Mouse (Mus musculus) embryonic stem cell, embryonic (primary cell): ENCODE data around the gene Havcr2.

Source experiments
- CTCF ChIA-PET, 4 experiments: fragments of 300-600 bp in 2 of 4; fragments of 350-600 bp in 2 of 4; sonication (Branson Sonifier 250); formaldehyde crosslinking; loops; one replicate each; lab custom pipeline; 2022; ENCODE audit warnings: inconsistent platforms in 2 of 4; lab: Charles Lee
- POLR2A ChIA-PET, 4 experiments: fragments of 300-600 bp in 2 of 4; fragments of 350-600 bp in 2 of 4; sonication (Branson Sonifier 250); formaldehyde crosslinking; loops; one replicate each; lab custom pipeline; 2022; ENCODE audit warnings: antibody characterized with exemption in 4 of 4, inconsistent platforms in 1 of 4; lab: Charles Lee

Gene Havcr2

GRCm38 (mm10) chr11:46443979-46444378, 10.8 kb upstream of the Havcr2 start:
- CTCF ChIA-PET: interaction anchor here in 1 of 4 experiments (0.6 kb wide), 1 partner anchor 741 kb away, joined by 3 read pairs; no protein-coding TSS in a partner anchor

GRCm38 (mm10) chr11:46446150-46446549, 8.6 kb upstream of the Havcr2 start:
- ChIA-PET POLR2A (interaction anchor here in 1 of 4 experiments (0.7 kb wide), 1 partner anchor 9 kb away, joined by 3 read pairs; no protein-coding TSS in a partner anchor), CTCF (interaction anchor here in 1 of 4 experiments (1.3 kb wide), 1 partner anchor 15 kb away, joined by 4 read pairs; no protein-coding TSS in a partner anchor)

More at GRCm38 (mm10) chr11:46443979-46444378, 10.8 kb upstream of the Havcr2 start:
- POLR2A ChIA-PET: no interaction called here

- ChIA-PET POLR2A (no interaction called here), CTCF (interaction anchor here in 1 of 4 experiments (1.1 kb wide), 1 partner anchor 173 kb away, joined by 4 read pairs; no protein-coding TSS in a partner anchor)
Measured at GRCm38 (mm10) chr11:46447644-46448484, 6.9 kb upstream of the Havcr2 start.

GRCm38 (mm10) chr11:46449461-46450080, 5.2 kb upstream of the Havcr2 start:
- CTCF ChIA-PET: no interaction called here
- POLR2A ChIA-PET: no interaction called here

- ChIA-PET POLR2A (no interaction called here), CTCF (no interaction called here)
Measured at GRCm38 (mm10) chr11:46459960-46460359, 5.2 kb downstream of the Havcr2 start.

- ChIA-PET CTCF (no interaction called here), POLR2A (interaction anchor here in 1 of 4 experiments (1.1 kb wide), 1 partner anchor 14 kb away, joined by 3 read pairs; no protein-coding TSS in a partner anchor)
Measured at GRCm38 (mm10) chr11:46461362-46461761, 6.6 kb downstream of the Havcr2 start.

- POLR2A ChIA-PET: interaction anchor here in 1 of 4 experiments (1.1 kb wide), 1 partner anchor 13 kb away, joined by 3 read pairs; no protein-coding TSS in a partner anchor
Measured at GRCm38 (mm10) chr11:46461931-46462330, 7.2 kb downstream of the Havcr2 start.

GRCm38 (mm10) chr11:46466878-46467277, 12.1 kb downstream of the Havcr2 start:
- ChIA-PET CTCF (no interaction called here), POLR2A (no interaction called here)

More at GRCm38 (mm10) chr11:46461931-46462330, 7.2 kb downstream of the Havcr2 start:
- CTCF ChIA-PET: no interaction called here

GRCm38 (mm10) chr11:46474220-46474619, 19.5 kb downstream of the Havcr2 start:
- POLR2A ChIA-PET: interaction anchor here in 1 of 4 experiments (1.3 kb wide), 1 partner anchor 12 kb away, joined by 3 read pairs; no protein-coding TSS in a partner anchor
- CTCF ChIA-PET: interaction anchor here in 1 of 4 experiments (1.1 kb wide), 1 partner anchor 43 kb away, joined by 3 read pairs; no protein-coding TSS in a partner anchor

- CTCF ChIA-PET: interaction anchor here in 1 of 4 experiments (0.7 kb wide), 1 partner anchor 221 kb away, joined by 3 read pairs; no protein-coding TSS in a partner anchor
- POLR2A ChIA-PET: no interaction called here
Measured at GRCm38 (mm10) chr11:46479311-46479710, 24.6 kb downstream of the Havcr2 start.

- CTCF ChIA-PET: interaction anchor here in 1 of 4 experiments (1.0 kb wide), 1 partner anchor 12 kb away, joined by 4 read pairs; no protein-coding TSS in a partner anchor
- POLR2A ChIA-PET: no interaction called here
Measured at GRCm38 (mm10) chr11:46480517-46480916, 25.8 kb downstream of the Havcr2 start.

- POLR2A ChIA-PET: no interaction called here
- CTCF ChIA-PET: no interaction called here
Measured at GRCm38 (mm10) chr11:46488231-46488630, 33.5 kb downstream of the Havcr2 start.

GRCm38 (mm10) chr11:46488650-46489049, 33.9 kb downstream of the Havcr2 start:
- CTCF ChIA-PET: no interaction called here
- POLR2A ChIA-PET: no interaction called here

- ChIA-PET POLR2A (no interaction called here), CTCF (interaction anchor here in 1 of 4 experiments (0.5 kb wide), 1 partner anchor 9 kb away, joined by 5 read pairs; no protein-coding TSS in a partner anchor)
Measured at GRCm38 (mm10) chr11:46507146-46507545, 52.4 kb downstream of the Havcr2 start.

- CTCF ChIA-PET: no interaction called here
Measured at GRCm38 (mm10) chr11:46509900-46510299, 55.2 kb downstream of the Havcr2 start.

GRCm38 (mm10) chr11:46521341-46521740, 66.6 kb downstream of the Havcr2 start:
- ChIA-PET CTCF (interaction anchor here in 2 of 4 experiments (0.5 to 0.8 kb wide), 3 partner anchors 107 to 211 kb away, joined by 3 to 13 read pairs (median 5); partner anchors contain the start of gene Dppa1 (in 1 of the 2)), POLR2A (interaction anchor here in 2 of 4 experiments (1.1 kb wide), 2 partner anchors 40 to 44 kb away, joined by 3 read pairs; no protein-coding TSS in a partner anchor)

More at GRCm38 (mm10) chr11:46509900-46510299, 55.2 kb downstream of the Havcr2 start:
- POLR2A ChIA-PET: no interaction called here

- POLR2A ChIA-PET: no interaction called here
- CTCF ChIA-PET: no interaction called here
Measured at GRCm38 (mm10) chr11:46522719-46523118, 68.0 kb downstream of the Havcr2 start.

GRCm38 (mm10) chr11:46523912-46524311, 69.2 kb downstream of the Havcr2 start, which contains the start of gene Gm12169:
Gene Gm12169 (plus strand): TSS chr11:46524212.
- ChIA-PET CTCF (interaction anchor here in 1 of 4 experiments (0.7 kb wide), 1 partner anchor 128 kb away, joined by 3 read pairs; no protein-coding TSS in a partner anchor), POLR2A (no interaction called here)

- ChIA-PET CTCF (no interaction called here), POLR2A (interaction anchor here in 2 of 4 experiments (0.6 to 1.4 kb wide), 2 partner anchors 17 to 293 kb away, joined by 3 read pairs; no protein-coding TSS in a partner anchor)
Measured at GRCm38 (mm10) chr11:46530149-46530548, 75.4 kb downstream of the Havcr2 start.
